Mouse (Mus musculus) cerebellum, adult 9-10 months (tissue): Measurements from ENCODE around the gene Dennd1b.

Source experiments
- DNase-seq: peaks from one replicate; pipeline ENCODE4 v3.0.0; 2022

The Dennd1b gene

DNA sequence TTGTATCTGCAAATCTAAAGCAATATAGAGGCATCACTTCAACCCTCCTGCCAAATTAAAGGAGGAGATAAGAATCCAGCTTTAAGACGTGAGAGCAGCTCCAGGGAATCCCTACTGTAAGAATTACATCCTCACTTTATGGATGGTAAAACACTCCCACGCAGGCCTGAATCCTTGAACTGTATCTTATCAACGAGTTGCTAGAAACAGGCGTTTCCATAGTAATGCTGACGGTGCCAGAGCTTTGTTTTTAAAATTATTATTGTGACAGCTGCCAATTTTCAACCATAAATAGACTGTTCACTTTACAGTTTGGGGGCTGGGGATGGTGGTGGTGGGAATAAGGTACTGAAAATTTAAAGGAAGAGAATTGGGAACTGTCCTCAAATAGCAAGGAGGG, 239.8 kb downstream of the Dennd1b start:
- no peak for DNase-seq

- no peak for DNase-seq
These were observed 243.0 kb downstream of the Dennd1b start for GRCm38 (mm10) chr1:139206259-139206658.

DNA sequence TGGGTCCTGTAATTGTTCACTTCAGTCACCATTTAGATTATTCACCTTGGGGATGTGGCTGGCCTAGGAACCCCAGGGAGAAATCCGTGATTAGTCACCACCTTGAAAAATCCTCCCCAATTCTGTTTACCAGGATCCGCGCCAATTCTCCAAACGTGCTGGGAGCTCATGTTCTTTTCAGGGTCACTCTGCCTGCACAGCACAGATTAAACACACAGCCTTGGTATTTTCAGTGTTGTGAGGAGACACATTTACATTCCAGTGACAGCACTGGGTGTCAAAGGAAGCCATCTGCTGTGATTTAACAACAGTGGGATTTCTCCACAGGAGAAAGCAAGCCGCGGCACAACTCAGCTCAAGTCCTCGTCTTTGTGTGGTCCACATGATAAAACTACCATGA, 246.6 kb downstream of the Dennd1b start:
- no peak for DNase-seq

DNA sequence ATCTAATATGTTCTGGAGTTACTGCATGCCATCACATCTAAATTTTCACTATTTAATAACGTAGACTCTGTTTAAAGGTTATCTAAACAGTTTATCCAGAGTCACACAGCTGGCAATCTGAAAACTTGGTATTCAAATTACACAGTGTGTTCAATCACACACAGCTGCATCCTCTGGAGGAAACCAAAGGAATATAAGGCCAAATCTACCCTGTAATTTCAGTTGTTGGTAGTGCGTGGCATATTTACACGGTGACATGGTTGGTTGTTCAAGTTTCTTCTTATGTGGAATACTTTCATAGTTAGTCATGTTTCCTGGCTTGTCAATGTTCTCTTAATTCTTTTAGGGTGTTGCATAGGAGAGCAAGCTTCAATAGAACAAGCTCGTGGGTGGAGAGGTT, 247.3 kb downstream of the Dennd1b start:
- DNase-seq, result no peak

GRCm38 (mm10) chr1:139215311-139215710, 252.1 kb downstream of the Dennd1b start:
- DNase-seq, result no peak

DNA sequence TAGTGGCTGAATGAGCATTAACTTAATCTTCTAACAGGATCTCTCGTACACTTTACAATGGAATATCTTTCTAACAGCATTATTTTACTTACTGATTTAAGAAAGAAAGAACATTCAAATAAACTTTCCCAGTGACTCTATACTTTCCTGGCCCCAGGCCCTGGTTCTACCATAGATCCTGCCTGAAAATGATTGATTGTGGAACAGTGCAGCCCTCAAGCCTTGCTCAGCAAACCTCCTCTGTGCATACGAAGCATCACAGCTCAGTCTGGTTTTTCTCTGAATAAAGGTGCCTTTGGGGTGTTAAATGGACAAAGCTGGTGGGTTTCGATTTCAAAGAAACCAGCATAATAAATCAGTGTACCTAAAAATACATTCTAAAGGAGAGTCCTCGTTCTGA, 260.6 kb downstream of the Dennd1b start:
- DNase-seq, result no peak

DNA sequence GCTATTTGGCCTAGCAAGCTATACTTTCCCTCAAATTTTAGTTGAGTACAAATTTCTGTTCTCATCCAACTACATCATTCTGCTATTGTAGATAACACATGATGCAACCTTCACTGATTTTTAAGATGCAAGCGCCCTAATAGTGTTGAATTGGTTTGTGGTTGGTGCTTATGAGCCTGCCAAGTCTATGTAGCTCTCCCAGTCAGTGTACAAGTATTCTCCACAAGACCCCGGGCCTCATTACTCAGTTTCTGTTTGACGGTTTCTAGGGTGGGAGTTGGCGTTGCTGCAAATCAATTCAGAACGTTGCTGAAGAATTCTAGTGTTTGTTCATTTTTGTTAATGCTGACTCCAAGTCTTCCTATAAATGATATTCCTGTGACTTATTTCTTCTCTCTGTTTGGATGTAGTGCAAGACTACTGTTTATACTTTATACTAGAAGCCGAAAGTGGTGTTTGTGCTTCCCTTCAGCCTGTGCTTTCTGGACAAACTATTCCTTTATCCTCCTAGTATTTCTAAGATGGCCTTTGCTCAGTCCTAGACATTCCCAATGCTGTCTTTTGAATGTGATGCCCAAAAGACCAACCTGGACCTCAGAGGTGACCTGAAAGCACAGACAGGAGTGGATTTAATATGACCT, 261.2 kb downstream of the Dennd1b start:
- no peak for DNase-seq
